Mouse (Mus musculus): ENCODE data around the gene Secisbp2. TPM values are rescaled to one million over a fixed set of nuclear protein-coding genes. Genes with fewer than 3 reads are reported as not detected.
"Not testable (repeated sequence)": the region's sequence is repeated elsewhere in the genome, so short reads cannot be mapped to it uniquely, and the experiment has no call there.

The Secisbp2 gene
- total RNA-seq (2021) = 10 to 100 TPM; 20.0 to 22.0 TPM

DNA sequence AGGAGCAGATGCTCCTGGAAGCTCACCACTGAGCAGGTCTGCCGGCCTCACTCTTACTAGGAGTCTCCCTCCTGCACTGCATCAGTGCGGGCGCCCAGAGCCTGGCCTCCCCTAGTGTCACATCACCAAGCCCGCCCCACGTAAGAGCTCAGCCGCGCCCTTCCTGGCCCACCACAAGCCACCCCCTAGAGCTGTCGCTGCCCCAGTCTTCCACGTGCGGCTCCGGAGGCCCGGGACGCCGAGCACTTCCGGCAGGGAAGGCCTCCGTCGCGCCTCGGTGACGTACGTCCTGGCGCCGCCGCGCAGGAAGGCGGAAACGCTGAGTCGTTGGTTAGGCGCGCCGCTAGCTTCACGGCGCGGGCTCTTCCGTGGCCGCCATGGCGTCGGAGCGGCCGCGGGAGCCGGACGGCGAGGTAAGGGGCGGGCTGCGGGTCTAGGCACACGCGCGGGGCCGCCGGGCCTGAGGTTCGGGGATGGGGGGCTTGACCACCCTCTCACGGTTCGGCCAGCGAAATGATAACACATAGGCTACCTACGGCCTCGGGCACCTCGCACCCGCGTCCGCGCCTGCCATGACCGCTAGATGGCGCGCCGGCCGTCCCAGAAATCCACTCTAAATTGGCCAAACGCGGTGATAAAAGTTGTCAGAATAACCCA lies at the start of gene Secisbp2:
Secisbp2 (plus strand) TSS at position 290 of the 657 bp plus-strand sequence.
- intact Hi-C loops (cut with DNase I) = loop anchor here (2.0 to 10.0 kb wide), 2 partner anchors 165 to 573 kb away; no protein-coding TSS in a partner anchor

GRCm38 (mm10) chr13:51602764-51603163 lies 48.7 kb upstream of the Secisbp2 start:
- no peak for DNase-seq
- intact Hi-C loops (cut with DNase I) = no loop called here

More for the DNA sequence above, at the start of gene Secisbp2:
- peak; percentile 97 for DNase-seq

- peak; percentile 27 to 43 for DNase-seq
- intact Hi-C loops (cut with DNase I) = no loop called here
Observed at GRCm38 (mm10) chr13:51603221-51603893, 48.1 kb upstream of the Secisbp2 start.

DNA sequence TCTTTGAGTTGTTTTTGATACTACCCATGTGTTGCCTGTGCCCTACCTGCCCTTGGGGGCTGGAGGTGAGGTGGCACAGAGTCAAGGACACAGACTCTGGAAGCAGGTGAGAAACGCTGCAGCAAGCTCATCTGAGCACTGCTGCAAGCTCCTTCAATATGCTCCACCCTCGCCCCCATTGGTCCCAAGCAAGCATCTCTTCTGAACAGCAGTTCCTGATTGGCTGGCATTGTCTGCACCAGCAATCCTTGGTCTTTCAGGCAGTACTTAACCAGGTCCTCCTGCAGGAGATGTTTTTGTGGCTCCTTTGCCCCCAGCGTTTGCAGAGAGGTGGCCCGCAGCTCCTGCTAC lies 47.6 kb upstream of the Secisbp2 start:
- no peak for DNase-seq
- intact Hi-C loops (cut with DNase I) = no loop called here

DNA sequence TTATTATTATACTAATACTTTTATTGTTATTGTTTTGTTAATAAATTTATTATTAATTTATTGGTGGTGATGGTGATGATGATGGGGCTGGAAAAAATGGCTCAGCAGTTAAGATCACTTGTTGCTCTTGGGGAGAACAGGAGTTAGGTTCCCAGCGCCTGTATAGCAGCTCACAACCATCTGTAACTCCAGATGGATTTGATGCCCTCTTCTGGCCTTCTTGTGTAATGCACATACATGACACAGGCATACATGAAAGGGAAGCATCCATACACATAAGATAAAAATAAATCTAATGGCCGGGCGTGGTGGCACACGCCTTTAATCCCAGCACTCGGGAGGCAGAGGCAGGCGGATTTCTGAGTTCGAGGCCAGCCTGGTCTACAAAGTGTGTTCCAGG lies 42.3 kb upstream of the Secisbp2 start:
- DNase-seq = no peak
- intact Hi-C loops (cut with DNase I) = no loop called here

GRCm38 (mm10) chr13:51611060-51611459 lies 40.4 kb upstream of the Secisbp2 start:
- intact Hi-C loops (cut with DNase I) = loop anchor here (5.0 kb wide), 1 partner anchor 44 kb away; the partner anchor contains the start of gene Shc3

DNA sequence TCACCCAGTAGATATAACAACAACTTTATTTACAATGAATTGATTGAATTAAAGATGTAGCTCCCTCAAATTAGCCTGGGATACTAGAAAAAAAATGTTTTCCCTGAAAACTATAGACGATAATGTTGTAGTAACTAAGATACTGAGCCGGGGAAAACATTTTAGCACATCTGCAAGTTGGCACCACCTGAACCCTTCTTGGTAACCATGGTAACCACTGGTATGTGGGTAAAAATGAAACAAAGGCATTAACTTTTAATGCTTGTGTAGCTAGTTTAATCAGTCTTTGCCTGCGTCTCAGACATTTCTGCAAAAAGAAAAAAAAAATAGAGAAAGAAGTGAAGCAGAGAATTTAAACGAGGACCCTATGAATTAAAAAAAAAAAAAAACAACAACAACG lies 40.0 kb upstream of the Secisbp2 start:
- no peak for DNase-seq
- intact Hi-C loops (cut with DNase I) = loop anchor here (5.0 kb wide), 1 partner anchor 44 kb away; the partner anchor contains the start of gene Shc3

More at GRCm38 (mm10) chr13:51611060-51611459, 40.4 kb upstream of the Secisbp2 start:
- DNase-seq = peak in 1 of 2 experiments; percentile 23

- intact Hi-C loops (cut with DNase I) = loop anchor here (5.0 kb wide), 2 partner anchors 194 to 424 kb away; no protein-coding TSS in a partner anchor
- peak; percentile 32 to 38 for DNase-seq
Observed at GRCm38 (mm10) chr13:51615815-51616214, 35.7 kb upstream of the Secisbp2 start.

DNA sequence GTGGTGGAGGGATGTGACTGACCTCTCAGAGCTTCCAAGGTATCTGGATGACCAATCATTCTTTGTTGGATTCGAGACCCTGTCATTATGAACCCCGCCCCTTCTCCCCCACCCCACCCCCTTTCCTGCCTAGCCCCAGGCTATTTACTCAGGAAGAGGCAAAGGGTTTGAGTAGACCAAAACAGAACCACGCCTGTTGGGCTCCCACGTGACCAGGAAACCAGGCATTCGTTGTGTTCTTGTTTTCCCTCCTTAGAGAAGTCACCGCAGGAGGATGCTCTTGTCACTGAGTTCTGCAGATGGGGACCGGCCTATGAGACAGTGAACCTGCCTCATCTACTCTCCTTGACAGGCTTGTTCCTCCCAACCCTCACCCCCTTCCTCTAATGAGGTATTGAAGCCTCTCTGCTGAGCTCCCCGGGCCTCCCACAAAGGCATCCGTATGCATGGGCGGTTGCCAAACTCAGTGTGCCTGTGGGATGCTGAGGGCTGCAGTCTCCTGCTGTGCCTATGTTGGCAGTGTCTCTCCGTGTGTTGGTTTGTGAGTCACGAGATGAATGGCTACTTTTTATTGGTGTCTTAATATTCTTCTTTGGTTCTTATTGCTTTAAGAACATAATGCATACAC lies 35.0 kb upstream of the Secisbp2 start:
- no peak for DNase-seq
- intact Hi-C loops (cut with DNase I) = loop anchor here (5.0 kb wide), 2 partner anchors 194 to 424 kb away; no protein-coding TSS in a partner anchor

DNA sequence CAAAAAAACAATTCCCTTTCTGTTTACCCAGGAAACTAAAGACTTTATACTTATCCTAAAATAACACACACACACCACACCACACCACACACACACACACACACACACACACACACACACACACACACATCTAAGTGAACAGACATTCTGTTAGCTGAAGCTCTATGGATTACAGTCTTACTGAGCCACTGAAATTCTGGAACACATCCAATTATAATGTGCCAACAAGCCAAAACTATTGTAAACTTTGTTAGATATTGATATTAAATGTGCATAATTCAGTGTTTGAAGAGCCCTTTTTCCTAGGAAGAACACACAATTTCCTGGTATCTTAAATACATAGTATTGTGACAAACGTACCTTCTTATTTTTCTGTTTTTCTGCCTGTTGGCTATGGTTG lies 34.2 kb upstream of the Secisbp2 start:
- intact Hi-C loops (cut with DNase I) = loop anchor here (5.0 kb wide), 2 partner anchors 195 to 425 kb away; no protein-coding TSS in a partner anchor

GRCm38 (mm10) chr13:51617861-51618260 lies 33.6 kb upstream of the Secisbp2 start:
- intact Hi-C loops (cut with DNase I) = loop anchor here (1.0 to 5.0 kb wide), 3 partner anchors 196 to 669 kb away; no protein-coding TSS in a partner anchor
- peak; percentile 50 to 75 for DNase-seq

More for the DNA sequence above, 34.2 kb upstream of the Secisbp2 start:
- no peak for DNase-seq

DNA sequence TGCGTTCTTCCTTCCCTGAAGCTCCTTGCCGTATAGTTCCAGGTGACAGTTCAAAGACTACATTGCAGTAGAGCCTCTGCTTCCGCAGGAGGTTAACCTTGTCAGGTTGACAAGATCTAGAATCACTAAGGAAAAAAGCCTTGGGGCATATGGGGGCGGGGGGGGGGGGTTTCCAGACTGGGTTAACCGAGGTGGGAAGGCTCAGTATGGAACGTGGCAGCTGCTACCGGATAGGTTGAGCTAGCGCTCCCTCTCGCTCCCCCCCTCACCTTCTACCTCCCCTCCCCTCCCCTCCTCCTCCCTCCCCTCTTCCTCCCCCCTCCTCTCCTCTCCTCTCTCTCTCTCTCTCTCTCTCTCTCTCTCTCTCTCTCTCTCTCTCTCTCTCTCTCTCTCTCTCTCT lies 32.9 kb upstream of the Secisbp2 start:
- intact Hi-C loops (cut with DNase I) = loop anchor here (1.0 to 5.0 kb wide), 3 partner anchors 196 to 669 kb away; no protein-coding TSS in a partner anchor
- no peak for DNase-seq

DNA sequence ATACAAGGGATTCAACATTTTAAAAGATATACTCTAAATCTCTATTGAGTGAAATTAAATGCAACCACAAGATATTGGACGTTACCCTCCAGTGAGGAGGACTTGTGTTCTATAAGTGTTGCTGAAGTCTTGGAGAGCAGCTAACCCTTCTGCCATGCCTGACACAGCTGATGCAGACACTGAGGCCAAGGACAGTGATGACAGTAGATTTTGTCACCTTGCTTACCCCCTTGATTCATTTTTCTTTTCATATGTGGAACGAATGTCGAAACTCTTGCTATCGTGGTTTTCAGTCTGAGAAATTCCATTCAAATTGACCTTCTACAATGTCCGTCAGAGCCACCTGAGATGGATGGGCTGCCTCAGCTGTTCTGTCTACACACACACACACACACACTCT lies 28.9 kb upstream of the Secisbp2 start:
- no peak for DNase-seq

DNA sequence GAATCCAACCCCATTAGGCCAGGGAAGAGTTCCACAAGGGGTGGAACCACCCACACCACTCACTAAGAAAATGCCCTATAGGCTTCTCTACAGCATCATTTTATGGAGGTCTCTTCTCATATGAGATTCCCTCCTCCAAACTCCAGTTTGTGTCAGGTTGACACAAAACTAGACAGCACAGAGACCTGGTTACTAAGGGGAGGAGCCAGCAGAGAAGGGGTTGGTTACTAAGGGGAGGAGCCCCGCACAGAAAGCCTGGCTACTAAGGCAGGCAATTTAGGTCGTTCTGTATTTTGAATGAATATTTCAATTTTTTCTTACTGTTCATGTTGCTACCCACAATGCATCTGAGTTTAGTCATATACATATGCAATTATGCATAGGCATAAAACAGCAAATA lies 27.8 kb upstream of the Secisbp2 start:
- intact Hi-C loops (cut with DNase I) = no loop called here
- no peak for DNase-seq

More for the DNA sequence above, 28.9 kb upstream of the Secisbp2 start:
- intact Hi-C loops (cut with DNase I) = no loop called here

DNA sequence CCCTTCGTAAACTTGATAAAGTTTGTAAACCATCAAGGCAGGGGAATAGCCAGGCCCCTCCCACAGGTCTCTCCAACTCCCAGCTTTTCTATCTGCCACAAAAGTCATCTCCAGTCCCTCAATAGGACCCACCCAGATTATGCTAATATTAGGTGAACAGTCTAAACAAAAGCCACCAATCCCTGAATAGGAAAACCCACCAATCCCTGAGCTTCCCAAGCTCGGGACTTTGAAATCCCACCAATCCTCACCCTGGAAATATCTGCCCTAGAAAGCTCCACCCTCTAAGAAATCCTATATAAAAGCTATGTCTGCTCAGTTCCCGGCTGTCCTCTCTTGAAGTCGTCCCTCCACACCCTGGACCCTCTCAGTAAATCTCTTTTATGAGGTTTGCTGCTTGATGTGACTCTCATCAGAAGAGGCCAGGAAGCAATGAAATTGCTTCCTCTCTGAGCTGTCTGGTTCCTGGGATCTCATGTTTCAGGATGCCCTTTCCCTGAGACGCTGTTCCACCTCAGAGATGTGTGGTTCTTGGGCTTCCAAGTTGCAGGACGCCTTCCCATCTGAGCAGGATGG lies 23.1 kb upstream of the Secisbp2 start:
- no peak for DNase-seq
- intact Hi-C loops (cut with DNase I) = no loop called here

- intact Hi-C loops (cut with DNase I) = no loop called here
Observed at GRCm38 (mm10) chr13:51631354-51631992, 20.0 kb upstream of the Secisbp2 start.

GRCm38 (mm10) chr13:51632560-51633218 lies 18.8 kb upstream of the Secisbp2 start:
- intact Hi-C loops (cut with DNase I) = no loop called here
- no peak for DNase-seq

More at GRCm38 (mm10) chr13:51631354-51631992, 20.0 kb upstream of the Secisbp2 start:
- no peak for DNase-seq

- DNase-seq; intact Hi-C loops (cut with DNase I): not testable (repeated sequence)
Observed at GRCm38 (mm10) chr13:51635384-51635783, 16.1 kb upstream of the Secisbp2 start.

- intact Hi-C loops (cut with DNase I) = no loop called here
Observed at GRCm38 (mm10) chr13:51638958-51639357, 12.5 kb upstream of the Secisbp2 start.

GRCm38 (mm10) chr13:51641424-51641823 lies 10.1 kb upstream of the Secisbp2 start:
- DNase-seq = no peak
- intact Hi-C loops (cut with DNase I) = no loop called here

More at GRCm38 (mm10) chr13:51638958-51639357, 12.5 kb upstream of the Secisbp2 start:
- DNase-seq = no peak

All from heart, postnatal 10 days (tissue).